Mouse (Mus musculus) neural tube, embryonic 11.5 days (tissue): ENCODE results near the gene Gtf2h4. TPM values are rescaled to one million over a fixed set of nuclear protein-coding genes. Genes with fewer than 3 reads are reported as not detected.
A peak's percentile ranks its signal among the peaks of the same experiment; 100 is the strongest.

Source experiments
- ATAC-seq: fragments of 200-750 bp; cut with Nextera tagmentation; 2 replicates; pipeline ENCODE4 v1.8.0; 2017; ENCODE audit warnings: moderate number of reproducible peaks, mild to moderate bottlenecking, moderate TSS enrichment, moderate library complexity; ENCODE audit not compliant: insufficient read depth, low FRiP score, low TSS enrichment
- DNase-seq: peaks from one replicate; pipeline ENCODE4 v3.0.0-alpha.2; 2015; ENCODE audit warnings: low spot score
- H3K27ac ChIP-seq: fragments of 300-500 bp; sonication (generic); 2 replicates; pipeline ENCODE4 v1.5.1; 2014; ENCODE audit warnings: low read depth, mild to moderate bottlenecking, low read length
- H3K27me3 ChIP-seq: fragments of 300-500 bp; sonication (generic); 2 replicates; pipeline ENCODE4 v1.6.1; 2014; ENCODE audit warnings: mild to moderate bottlenecking, low read length, mixed read lengths; ENCODE audit not compliant: control insufficient read depth, insufficient read depth
- H3K36me3 ChIP-seq: fragments of 300-500 bp; sonication (generic); 2 replicates; pipeline ENCODE4 v1.6.1; 2014; ENCODE audit warnings: mild to moderate bottlenecking, low read length, moderate library complexity, mixed read lengths; ENCODE audit not compliant: control insufficient read depth, insufficient read depth
- H3K4me1 ChIP-seq: fragments of 300-500 bp; sonication (generic); 2 replicates; pipeline ENCODE4 v1.6.1; 2014; ENCODE audit warnings: low read length, mixed read lengths; ENCODE audit not compliant: control insufficient read depth, insufficient read depth
- H3K4me2 ChIP-seq: fragments of 300-500 bp; sonication (generic); 2 replicates; pipeline ENCODE4 v1.6.1; 2014; ENCODE audit warnings: low read depth, mild to moderate bottlenecking, moderate library complexity
- H3K4me3 ChIP-seq: fragments of 300-500 bp; sonication (generic); 2 replicates; pipeline ENCODE4 v1.5.1; 2014; ENCODE audit warnings: low read depth, low read length
- H3K9ac ChIP-seq: fragments of 300-500 bp; sonication (generic); 2 replicates; pipeline ENCODE4 v1.6.1; 2014; ENCODE audit warnings: mild to moderate bottlenecking, low read length
- H3K9me3 ChIP-seq: fragments of 300-500 bp; sonication (generic); 2 replicates; pipeline ENCODE4 v1.6.1; 2016; ENCODE audit warnings: low read length; ENCODE audit not compliant: control insufficient read depth
- WGBS: fragments of 180-500 bp; shearing (Covaris S2); extraction: QIAGEN DNeasy Blood & Tissue Kit; methylation state at CpG from one replicate; pipeline ENCODE4 v1.1.7; 2014; 5-methylcytosine and 5-hydroxymethylcytosine counted together
- polyA plus RNA-seq: library from polyadenylated mRNA; unstranded; fragments of >200 nt; fragmentation: Nextera tagmentation; extraction: Ambion mirVana; gene quantifications from 2 replicates; pipeline ENCODE4 v1.2.1, GENCODE M21; 2014

Gtf2h4 gene
- 42.9 and 46.1 TPM in 2 replicates for polyA plus RNA-seq

DNA sequence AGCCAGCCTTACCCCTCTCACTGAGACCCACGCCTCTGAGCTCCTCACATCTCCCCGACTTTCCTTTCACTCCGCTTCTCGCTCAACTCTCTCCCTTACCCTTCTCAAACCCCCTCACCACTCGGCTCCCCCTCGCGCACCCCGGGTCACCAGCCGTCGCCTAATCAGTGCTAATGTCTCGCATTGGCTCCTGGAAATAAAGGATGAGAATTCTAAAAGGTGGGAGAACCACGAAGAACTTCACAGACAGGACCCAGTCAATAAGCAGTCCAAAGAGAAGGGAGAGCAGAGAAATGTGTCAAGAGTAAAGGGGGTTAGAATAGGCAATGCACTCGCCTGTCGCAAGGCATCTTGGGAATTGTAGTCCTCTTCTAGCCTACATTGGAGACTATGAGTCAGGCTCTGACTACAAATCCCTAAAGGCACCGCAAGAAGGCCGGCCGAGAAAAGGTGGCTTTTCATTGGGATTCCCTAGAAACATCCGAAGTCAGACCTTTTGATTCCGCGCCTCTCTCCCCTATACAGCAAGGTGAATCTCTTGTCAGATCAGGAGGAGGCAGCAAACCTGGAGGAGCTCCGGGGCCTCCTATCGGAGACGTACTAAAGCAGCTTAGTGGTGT lies at the start of gene Gtf2h4:
Gene Gtf2h4 (minus strand): TSS at position 324 of the 620 bp plus-strand sequence.
- Histone ChIP-seq H3K36me3 (no peaks in the 10 kb centered on the region), H3K4me3 (peak within 1 kb of the TSS; percentile 70), H3K27me3 (no peaks in the 10 kb centered on the region), H3K9me3 (no peaks in the 10 kb centered on the region), H3K4me1 (peaks cover 7% of the 10 kb centered on the region; the same call in 1 of the 2 replicates), H3K9ac (peak within 1 kb of the TSS; percentile 81), H3K27ac (no peak within 1 kb of the TSS), H3K4me2 (peak within 1 kb of the TSS; percentile 92)
- DNase-seq (peak; percentile 87), ATAC-seq (peak; percentile 93)
- WGBS = 4% methylated on average over 23 of the region's 23 CpGs

DNA sequence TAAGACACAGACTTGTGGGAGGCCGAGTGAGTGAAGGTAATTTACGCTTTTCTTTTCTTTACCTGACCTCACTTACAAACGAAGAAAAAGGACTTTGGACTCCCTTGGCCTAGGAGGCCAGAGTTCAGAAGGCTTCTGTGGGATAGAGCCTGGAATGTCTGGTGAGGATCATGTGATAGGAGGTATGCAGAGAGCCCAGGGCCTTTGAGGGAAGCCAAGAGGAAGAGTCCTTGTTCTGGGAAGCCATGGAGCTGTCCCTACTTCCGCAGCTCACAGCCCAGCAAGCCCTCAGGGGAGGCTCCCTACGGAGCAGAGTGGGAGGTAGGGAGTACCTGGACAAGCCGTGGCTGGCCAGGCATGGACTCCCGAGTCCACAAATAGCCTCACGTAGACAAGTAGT lies 48.1 kb upstream of the Gtf2h4 start:
- Histone ChIP-seq H3K4me3 (no peak overlapping the region), H3K9ac (no peak overlapping the region), H3K27ac (no peak overlapping the region), H3K9me3 (no peaks in the 10 kb centered on the region), H3K4me1 (no peaks in the 10 kb centered on the region; the same call in 1 of the 2 replicates), H3K27me3 (no peaks in the 10 kb centered on the region), H3K36me3 (no peaks in the 10 kb centered on the region), H3K4me2 (no peak overlapping the region)
- ATAC-seq (no peak), DNase-seq (no peak)
- 67% methylated on average over 8 of the region's 8 CpGs for WGBS

- H3K4me2 ChIP-seq = no peak overlapping the region
- H3K9me3 ChIP-seq = no peaks in the 10 kb centered on the region
- H3K27me3 ChIP-seq = no peaks in the 10 kb centered on the region
- DNase-seq (peak; percentile 26), ATAC-seq (no peak)
- H3K36me3 ChIP-seq = no peaks in the 10 kb centered on the region
- H3K27ac ChIP-seq = no peak overlapping the region
- no peaks in the 10 kb centered on the region; the same call in 1 of the 2 replicates for H3K4me1 ChIP-seq
- no peak overlapping the region for H3K4me3 ChIP-seq
- WGBS = 15% methylated on average over 11 of the region's 11 CpGs
- H3K9ac ChIP-seq = no peak overlapping the region
Observed at GRCm38 (mm10) chr17:35720340-35720727, 46.8 kb upstream of the Gtf2h4 start.

DNA sequence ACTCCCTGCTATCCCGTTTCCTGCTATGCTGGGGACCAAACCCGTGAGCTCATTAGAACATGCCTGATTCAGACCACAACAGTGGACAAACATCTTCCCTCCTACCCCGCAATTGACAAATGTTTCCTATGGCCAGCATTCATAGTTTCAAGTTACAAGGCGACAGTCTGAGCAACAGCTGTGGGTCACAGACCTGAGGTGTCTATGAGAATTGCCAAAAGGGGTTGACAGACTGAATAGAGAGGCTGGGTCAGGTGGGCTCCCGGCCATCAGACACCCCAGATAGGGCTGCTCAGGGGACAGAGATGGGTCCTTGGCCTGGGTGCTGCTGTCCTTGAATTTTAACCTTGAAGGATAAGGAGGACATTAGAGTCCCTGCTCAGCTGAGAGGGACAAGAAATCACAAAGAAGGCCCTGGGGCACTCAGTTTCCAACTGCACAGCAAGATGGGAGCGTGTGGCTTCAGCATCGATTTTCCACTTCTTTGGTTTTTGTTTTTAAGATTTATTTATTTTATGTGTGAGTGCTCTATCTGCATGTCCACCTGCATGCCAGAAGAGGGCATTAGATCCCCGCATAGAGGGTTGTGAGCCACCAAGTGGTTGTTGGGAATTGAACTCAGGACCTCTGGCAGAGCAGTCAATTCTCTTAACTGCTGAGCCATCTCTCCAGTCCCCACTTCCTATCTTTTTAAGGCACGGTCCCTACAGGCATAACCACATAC lies 46.2 kb upstream of the Gtf2h4 start:
- 56% methylated on average over 9 of the region's 9 CpGs for WGBS
- ATAC-seq = no peak

GRCm38 (mm10) chr17:35717080-35717479 lies 43.5 kb upstream of the Gtf2h4 start:
- 89% methylated on average over 6 of the region's 6 CpGs for WGBS
- no peak overlapping the region for H3K4me3 ChIP-seq
- no peaks in the 10 kb centered on the region for H3K27me3 ChIP-seq
- H3K27ac ChIP-seq = no peak overlapping the region
- DNase-seq (no peak), ATAC-seq (no peak)
- no peak overlapping the region for H3K4me2 ChIP-seq
- no peak overlapping the region for H3K9ac ChIP-seq
- H3K9me3 ChIP-seq = no peaks in the 10 kb centered on the region
- H3K4me1 ChIP-seq = no peaks in the 10 kb centered on the region; the same call in 1 of the 2 replicates
- H3K36me3 ChIP-seq = no peaks in the 10 kb centered on the region

More for the DNA sequence above, 46.2 kb upstream of the Gtf2h4 start:
- no peak overlapping the region for H3K4me2 ChIP-seq
- H3K36me3 ChIP-seq = no peaks in the 10 kb centered on the region
- no peaks in the 10 kb centered on the region for H3K9me3 ChIP-seq
- DNase-seq = no peak
- no peak overlapping the region for H3K4me3 ChIP-seq
- no peaks in the 10 kb centered on the region; the same call in 1 of the 2 replicates for H3K4me1 ChIP-seq
- H3K27me3 ChIP-seq = no peaks in the 10 kb centered on the region
- no peak overlapping the region for H3K9ac ChIP-seq
- no peak overlapping the region for H3K27ac ChIP-seq

DNA sequence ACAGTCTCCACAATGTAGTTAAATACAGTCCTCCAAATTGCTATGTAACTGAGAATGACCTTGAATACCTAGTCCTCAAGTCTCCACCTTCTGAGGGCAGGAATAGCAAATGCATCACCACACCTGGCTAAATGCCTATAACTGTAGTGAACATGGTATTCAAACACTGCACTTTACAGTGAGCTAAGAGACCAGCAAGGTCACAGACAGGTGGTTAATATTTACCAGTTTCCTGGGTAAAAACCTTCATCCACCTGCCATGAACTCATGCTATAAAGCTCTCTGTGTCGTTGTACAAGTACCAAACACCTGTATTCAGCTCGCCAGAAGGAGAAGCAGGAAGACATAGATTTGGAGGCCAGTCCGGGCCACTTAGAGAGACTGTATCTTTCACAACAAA lies 42.6 kb upstream of the Gtf2h4 start:
- ATAC-seq (no peak), DNase-seq (no peak)
- Histone ChIP-seq H3K9ac (no peak overlapping the region), H3K36me3 (no peaks in the 10 kb centered on the region), H3K4me2 (no peak overlapping the region), H3K9me3 (no peaks in the 10 kb centered on the region), H3K4me1 (no peaks in the 10 kb centered on the region; the same call in 1 of the 2 replicates), H3K4me3 (no peak overlapping the region), H3K27ac (no peak overlapping the region), H3K27me3 (no peaks in the 10 kb centered on the region)
- 95% methylated on average over 3 of the region's 3 CpGs for WGBS

- H3K36me3 ChIP-seq = no peaks in the 10 kb centered on the region
- H3K4me3 ChIP-seq = no peak overlapping the region
- no peak overlapping the region for H3K27ac ChIP-seq
- 51% methylated on average over 8 of the region's 8 CpGs for WGBS
- no peak overlapping the region for H3K4me2 ChIP-seq
- no peaks in the 10 kb centered on the region for H3K27me3 ChIP-seq
- no peak for DNase-seq
- no peaks in the 10 kb centered on the region for H3K4me1 ChIP-seq
- ATAC-seq = peak; percentile 38; the same call in 1 of the 2 replicates
- H3K9ac ChIP-seq = no peak overlapping the region
- H3K9me3 ChIP-seq = no peaks in the 10 kb centered on the region
Observed at GRCm38 (mm10) chr17:35710705-35711347, 37.3 kb upstream of the Gtf2h4 start.

GRCm38 (mm10) chr17:35708611-35709010 lies 35.1 kb upstream of the Gtf2h4 start:
- WGBS = 76% methylated on average over 2 of the region's 2 CpGs
- no peak for ATAC-seq

More at GRCm38 (mm10) chr17:35708611-35709010, 35.1 kb upstream of the Gtf2h4 start:
- Histone ChIP-seq H3K4me1 (no peaks in the 10 kb centered on the region), H3K9me3 (no peaks in the 10 kb centered on the region), H3K27me3 (no peaks in the 10 kb centered on the region), H3K27ac (no peak overlapping the region), H3K9ac (no peak overlapping the region), H3K4me2 (no peak overlapping the region), H3K36me3 (no peaks in the 10 kb centered on the region), H3K4me3 (no peak overlapping the region)
- no peak for DNase-seq
